Mouse (Mus musculus) small intestine, adult 2 months (tissue): Measurements from ENCODE around the gene Acoxl. TPM values are rescaled to one million over a fixed set of nuclear protein-coding genes. Genes with fewer than 3 reads are reported as not detected.

Experiments used
- H3K27ac ChIP-seq: fragments of 200-500 bp; 2 replicates; pipeline ENCODE4 v1.5.1; 2012; ENCODE audit warnings: low read depth, low read length, control low read depth, inconsistent platforms; ENCODE audit not compliant: insufficient read depth
- H3K27me3 ChIP-seq: fragments of 200-500 bp; 2 replicates; pipeline ENCODE4 v1.6.1; 2012; ENCODE audit warnings: mild to moderate bottlenecking, moderate library complexity, low read length, inconsistent platforms; ENCODE audit not compliant: control insufficient read depth, insufficient read depth
- H3K36me3 ChIP-seq: fragments of 200-500 bp; 2 replicates; pipeline ENCODE4 v1.6.1; 2012; ENCODE audit warnings: mild to moderate bottlenecking, low read length, control low read depth, inconsistent platforms; ENCODE audit not compliant: control insufficient read depth, insufficient read depth
- H3K4me1 ChIP-seq: fragments of 200-500 bp; 2 replicates; pipeline ENCODE4 v1.6.1; 2012; ENCODE audit warnings: low read length, inconsistent platforms, mixed read lengths; ENCODE audit not compliant: control insufficient read depth, insufficient read depth, insufficient read length
- H3K4me3 ChIP-seq: fragments of 200-500 bp; 2 replicates; pipeline ENCODE4 v1.5.1; 2012; ENCODE audit warnings: low read depth, mild to moderate bottlenecking, control low read depth, inconsistent platforms, low read length, moderate library complexity
- CTCF ChIP-seq: fragments of 200-500 bp; IDR thresholded peaks from 2 replicates; pipeline ENCODE4 v1.5.1; 2012; ENCODE audit warnings: low read depth, mild to moderate bottlenecking, control low read depth, inconsistent platforms, low read length, moderate library complexity, mixed read lengths; ENCODE audit not compliant: insufficient replicate concordance, insufficient read length; ENCODE audit errors: extremely low read depth
- POLR2A ChIP-seq: fragments of 200-500 bp; IDR thresholded peaks from 2 replicates; pipeline ENCODE4 v1.6.1; 2012; ENCODE audit warnings: low read depth, mild to moderate bottlenecking, control low read depth, inconsistent platforms, low read length, moderate library complexity
- WGBS: fragments of 180-500 bp; shearing (Covaris S2); methylation state at CpG from one replicate; pipeline ENCODE4 v1.1.7; 2018; 5-methylcytosine and 5-hydroxymethylcytosine counted together
- polyA plus RNA-seq: library from polyadenylated mRNA; depleted of rRNA; stranded (reverse); fragments of >200 nt; gene quantifications from 2 replicates; pipeline ENCODE4 v1.2.3, GENCODE M21; 2012

The Acoxl gene
- polyA plus RNA-seq, 1 experiment, result 0.23 TPM

GRCm38 (mm10) chr2:127960579-127960978 is 121.9 kb downstream of the Acoxl start:
- Histone ChIP-seq H3K27me3 (no peaks in the 10 kb centered on the region; the same call in 1 of the 2 replicates), H3K4me1 (no peaks in the 10 kb centered on the region), H3K4me3 (no peak overlapping the region), H3K27ac (no peak overlapping the region), H3K36me3 (no peaks in the 10 kb centered on the region)
- TF ChIP-seq CTCF (no peak), POLR2A (no peak)
- 59% methylated on average over 6 of the region's 6 CpGs for WGBS

GRCm38 (mm10) chr2:127961154-127961553 is 122.5 kb downstream of the Acoxl start:
- H3K4me3 ChIP-seq, result no peak overlapping the region
- no peak for TF ChIP-seq CTCF
- no peak for TF ChIP-seq POLR2A
- H3K27me3 ChIP-seq, result no peaks in the 10 kb centered on the region
- WGBS, result 11% methylated on average over 2 of the region's 2 CpGs
- H3K36me3 ChIP-seq, result no peaks in the 10 kb centered on the region
- no peak overlapping the region for H3K27ac ChIP-seq
- H3K4me1 ChIP-seq, result no peaks in the 10 kb centered on the region

- WGBS, result 60% methylated on average over 4 of the region's 4 CpGs
- no peaks in the 10 kb centered on the region for H3K4me1 ChIP-seq
- no peaks in the 10 kb centered on the region for H3K36me3 ChIP-seq
- no peak overlapping the region for H3K4me3 ChIP-seq
- H3K27me3 ChIP-seq, result no peaks in the 10 kb centered on the region
- H3K27ac ChIP-seq, result no peak overlapping the region
- TF ChIP-seq POLR2A (no peak), CTCF (no peak)
Measured at GRCm38 (mm10) chr2:127961802-127962433, 123.2 kb downstream of the Acoxl start.

GRCm38 (mm10) chr2:127968944-127969343 is 130.3 kb downstream of the Acoxl start:
- TF ChIP-seq CTCF (no peak), POLR2A (no peak)
- Histone ChIP-seq H3K4me1 (no peaks in the 10 kb centered on the region), H3K27me3 (no peaks in the 10 kb centered on the region), H3K27ac (no peak overlapping the region), H3K4me3 (no peak overlapping the region), H3K36me3 (no peaks in the 10 kb centered on the region)
- WGBS, result 49% methylated on average over 2 of the region's 2 CpGs

GRCm38 (mm10) chr2:127976276-127976675 is 137.6 kb downstream of the Acoxl start:
- TF ChIP-seq POLR2A (no peak), CTCF (no peak)
- WGBS, result 83% methylated on average over 1 of the region's 1 CpGs
- H3K4me1 ChIP-seq, result no peaks in the 10 kb centered on the region
- H3K27ac ChIP-seq, result no peak overlapping the region
- H3K27me3 ChIP-seq, result no peaks in the 10 kb centered on the region
- no peaks in the 10 kb centered on the region for H3K36me3 ChIP-seq
- no peak overlapping the region for H3K4me3 ChIP-seq

- no peaks in the 10 kb centered on the region for H3K27me3 ChIP-seq
- no peak for TF ChIP-seq CTCF
- no peak for TF ChIP-seq POLR2A
- no peak overlapping the region for H3K27ac ChIP-seq
- no peak overlapping the region for H3K4me3 ChIP-seq
- 86% methylated on average over 7 of the region's 7 CpGs for WGBS
- H3K4me1 ChIP-seq, result no peaks in the 10 kb centered on the region
- H3K36me3 ChIP-seq, result no peaks in the 10 kb centered on the region
Measured at GRCm38 (mm10) chr2:127978601-127979230, 140.0 kb downstream of the Acoxl start.

GRCm38 (mm10) chr2:127982610-127983009 is 143.9 kb downstream of the Acoxl start:
- Histone ChIP-seq H3K36me3 (no peaks in the 10 kb centered on the region), H3K27me3 (no peaks in the 10 kb centered on the region), H3K4me1 (no peaks in the 10 kb centered on the region), H3K27ac (no peak overlapping the region), H3K4me3 (no peak overlapping the region)
- TF ChIP-seq POLR2A (no peak), CTCF (no peak)
- WGBS, result 79% methylated on average over 3 of the region's 3 CpGs
